Mouse (Mus musculus) G1E (cell line): ENCODE results near the gene Uchl5. TPM values are rescaled to one million over a fixed set of nuclear protein-coding genes. Genes with fewer than 3 reads are reported as not detected.

Source experiments
- ATAC-seq: 2 replicates; pipeline ENCODE4 v1.8.0; 2016; ENCODE audit warnings: mild to moderate bottlenecking; ENCODE audit not compliant: insufficient number of reproducible peaks, poor library complexity, low FRiP score, severe bottlenecking; ENCODE audit errors: extremely low read depth
- DNase-seq: peaks from one replicate; pipeline ENCODE4 v3.0.0; 2012; ENCODE audit warnings: low spot score
- H3K27me3 ChIP-seq: 2 replicates; pipeline ENCODE4 v1.6.1; 2012; ENCODE audit warnings: mild to moderate bottlenecking, low read length, inconsistent platforms; ENCODE audit not compliant: insufficient read depth
- H3K36me3 ChIP-seq: replicated peaks from 2 replicates; pipeline ENCODE3; 2012; ENCODE audit warnings: mild to moderate bottlenecking, inconsistent platforms
- H3K4me1 ChIP-seq: 2 replicates; pipeline ENCODE4 v1.6.1; 2012; ENCODE audit warnings: low read depth, low read length, inconsistent platforms, mixed read lengths; ENCODE audit not compliant: insufficient read depth
- H3K4me3 ChIP-seq: 2 replicates; pipeline ENCODE4 v1.5.1; 2012; ENCODE audit warnings: low read depth, mild to moderate bottlenecking, inconsistent platforms, low read length, moderate library complexity, mixed read lengths
- H3K9me3 ChIP-seq: replicated peaks from 2 replicates; pipeline ENCODE4 v1.6.1; 2012; ENCODE audit warnings: inconsistent platforms
- CTCF ChIP-seq: IDR thresholded peaks from 2 replicates; pipeline ENCODE4 v1.5.1; 2012; ENCODE audit warnings: low read depth, low read length, inconsistent platforms, mixed read lengths
- GATA1 ChIP-seq: IDR thresholded peaks from 2 replicates; pipeline ENCODE4 v1.6.1; 2012; ENCODE audit warnings: borderline replicate concordance, low read length, inconsistent platforms, mixed read lengths
- GATA2 ChIP-seq: IDR thresholded peaks from 2 replicates; pipeline ENCODE4 v1.6.1; 2012; ENCODE audit warnings: low read depth, low read length, inconsistent platforms, borderline replicate concordance
- POLR2AphosphoS5 ChIP-seq: IDR thresholded peaks from 2 replicates; pipeline ENCODE4 v1.6.1; 2012; ENCODE audit warnings: low read depth, low read length, inconsistent platforms; ENCODE audit not compliant: insufficient replicate concordance
- TAL1 ChIP-seq: conservative IDR thresholded peaks from 2 replicates; pipeline ENCODE4 v1.6.1; 2012; ENCODE audit warnings: low read depth, low read length, inconsistent platforms, mixed read lengths
- polyA plus RNA-seq: library from polyadenylated mRNA; stranded (reverse); fragments of >175 nt; gene quantifications from 2 replicates; pipeline ENCODE4 v1.2.3, GENCODE M21; 2012
- total RNA-seq, 2 experiments: library from RNA; stranded (forward) in 1 of 2; stranded (reverse) in 1 of 2; fragments of 200-1000 nt in 1 of 2; fragments of >200 nt in 1 of 2; fragmentation: Nextera tagmentation in 1 of 2; gene quantifications; 2 replicates each; pipeline ENCODE4 v1.2.3; 2014 to 2017

Uchl5 gene
- total and polyA plus RNA-seq, 3 experiments, result 171 to 243 (median 220) TPM

DNA sequence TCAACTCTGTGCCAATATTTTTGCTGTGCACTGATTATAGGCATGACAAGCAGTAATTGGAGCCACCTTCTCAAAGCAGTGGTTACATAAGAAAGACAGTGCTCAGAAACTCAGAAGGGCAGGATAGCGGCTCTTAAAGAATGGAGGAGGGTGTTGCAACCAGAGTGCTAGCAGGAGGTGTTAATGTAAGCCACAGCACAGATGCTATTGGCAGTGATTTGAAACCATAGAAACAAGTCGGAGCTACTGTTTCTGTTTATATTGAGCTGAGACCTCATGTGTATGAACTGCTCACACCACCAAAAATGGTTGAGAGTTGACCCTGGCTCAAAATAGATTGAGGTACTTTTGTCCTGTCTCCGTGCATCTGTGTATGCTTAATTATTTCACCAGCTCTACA lies 53.6 kb downstream of the Uchl5 start:
- Histone ChIP-seq H3K4me3 (no peak overlapping the region), H3K27me3 (no peaks in the 10 kb centered on the region), H3K4me1 (no peaks in the 10 kb centered on the region), H3K9me3 (no peaks in the 10 kb centered on the region), H3K36me3 (no peaks in the 10 kb centered on the region)
- no peak for TF ChIP-seq GATA2
- no peak for TF ChIP-seq CTCF
- no peak for TF ChIP-seq POLR2AphosphoS5
- no peak for TF ChIP-seq GATA1
- TF ChIP-seq TAL1, result no peak
- no peak for DNase-seq
- no peak for ATAC-seq

DNA sequence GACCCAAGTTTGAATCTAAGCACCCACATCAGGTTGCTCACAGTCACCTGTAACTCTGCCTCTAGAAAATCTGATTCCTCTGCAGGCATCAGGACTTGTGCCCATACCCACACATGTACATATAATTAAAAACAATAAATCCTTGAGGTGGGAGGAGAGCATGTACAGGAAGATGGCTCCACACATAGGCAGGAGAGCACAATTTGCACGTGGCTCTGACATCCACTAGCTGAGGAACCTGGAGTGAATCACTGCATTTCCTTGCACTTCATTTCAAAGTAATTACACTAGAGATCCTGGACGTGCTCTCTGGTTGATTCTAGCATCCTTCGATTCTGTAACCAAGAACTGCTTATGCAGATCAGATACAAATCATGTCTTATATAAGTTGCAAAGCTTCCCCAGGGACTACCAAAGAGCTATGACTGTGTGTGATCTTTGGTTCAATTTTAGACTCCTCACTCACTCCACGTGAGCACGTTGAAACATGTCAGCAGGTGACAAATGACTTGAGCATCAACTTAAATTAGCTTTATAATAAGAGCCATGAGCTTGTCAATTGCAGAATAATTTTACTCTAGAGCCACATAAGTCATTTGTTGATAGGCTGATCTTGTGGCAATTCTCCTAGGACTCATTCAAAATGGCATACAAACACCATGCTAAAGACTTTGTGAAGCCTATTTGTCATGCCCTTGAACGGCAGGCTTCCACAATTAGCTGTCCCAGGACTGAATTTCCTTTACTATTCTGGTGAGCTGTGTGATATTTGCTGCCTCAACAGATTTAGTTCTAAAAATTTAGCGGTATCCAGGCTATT lies 59.5 kb downstream of the Uchl5 start:
- DNase-seq, result no peak
- H3K9me3 ChIP-seq, result no peaks in the 10 kb centered on the region
- no peak for ATAC-seq
- no peaks in the 10 kb centered on the region for H3K4me1 ChIP-seq
- TF ChIP-seq CTCF (no peak), POLR2AphosphoS5 (no peak), GATA1 (no peak), GATA2 (no peak), TAL1 (no peak)
- no peak overlapping the region for H3K4me3 ChIP-seq
- peaks cover 2% of the 10 kb centered on the region; the same call in 1 of the 2 replicates for H3K27me3 ChIP-seq
- no peaks in the 10 kb centered on the region for H3K36me3 ChIP-seq

DNA sequence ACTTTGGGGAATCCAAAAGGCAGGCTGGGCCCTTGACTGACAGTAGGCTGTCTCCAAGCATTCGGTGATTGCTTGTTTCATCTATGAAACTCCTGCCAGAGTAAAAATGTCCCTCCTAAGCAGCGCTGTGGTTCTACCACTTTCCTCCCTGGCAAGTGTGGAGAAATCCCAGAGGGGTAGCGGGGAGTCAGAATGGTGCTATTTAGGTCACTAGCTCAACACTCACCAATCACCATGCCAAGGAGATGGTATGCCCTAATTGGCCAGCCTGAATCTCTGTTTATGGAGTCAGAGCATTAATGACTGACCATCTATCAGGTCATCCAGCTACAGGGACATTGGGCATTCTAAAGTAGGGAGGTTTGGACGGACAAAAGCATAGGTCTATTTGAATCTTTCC lies 60.6 kb downstream of the Uchl5 start:
- H3K27me3 ChIP-seq, result peaks cover 2% of the 10 kb centered on the region; the same call in 1 of the 2 replicates
- H3K4me3 ChIP-seq, result no peak overlapping the region
- no peak for TF ChIP-seq GATA2
- TF ChIP-seq TAL1, result no peak
- no peak for TF ChIP-seq CTCF
- TF ChIP-seq POLR2AphosphoS5, result no peak
- TF ChIP-seq GATA1, result no peak
- no peaks in the 10 kb centered on the region for H3K4me1 ChIP-seq
- DNase-seq (no peak), ATAC-seq (no peak)
- no peaks in the 10 kb centered on the region for H3K9me3 ChIP-seq
- no peaks in the 10 kb centered on the region for H3K36me3 ChIP-seq

DNA sequence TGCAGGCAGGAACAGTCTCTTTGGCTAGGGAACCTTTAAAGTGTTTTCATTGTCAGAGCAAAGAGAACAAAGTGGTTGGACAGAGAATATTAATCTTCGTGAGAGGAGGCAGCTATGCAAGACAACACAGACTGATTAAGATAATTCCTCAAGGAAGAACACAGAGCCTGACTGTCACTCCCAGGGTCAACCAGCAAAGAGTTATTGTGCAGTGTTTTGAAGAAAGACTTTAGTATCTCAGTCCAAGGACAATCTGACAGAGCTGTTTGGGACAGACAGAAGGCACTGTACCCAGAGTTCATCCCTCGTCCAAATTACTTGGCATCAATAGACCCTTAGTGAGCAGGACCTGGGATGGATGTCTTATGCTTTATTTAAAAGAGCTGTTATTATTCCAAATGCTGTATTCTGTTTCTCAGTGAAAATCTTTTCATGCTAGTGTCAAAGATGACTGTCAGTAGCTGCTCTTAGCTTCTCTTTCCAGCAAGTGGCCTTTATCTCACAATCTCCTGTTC lies 61.9 kb downstream of the Uchl5 start:
- TF ChIP-seq POLR2AphosphoS5 (no peak), GATA2 (no peak), CTCF (no peak), TAL1 (no peak), GATA1 (no peak)
- H3K27me3 ChIP-seq, result peaks cover 2% of the 10 kb centered on the region; the same call in 1 of the 2 replicates
- ATAC-seq (no peak), DNase-seq (no peak)
- no peak overlapping the region for H3K4me3 ChIP-seq
- H3K9me3 ChIP-seq, result no peaks in the 10 kb centered on the region
- H3K4me1 ChIP-seq, result no peaks in the 10 kb centered on the region
- no peaks in the 10 kb centered on the region for H3K36me3 ChIP-seq

DNA sequence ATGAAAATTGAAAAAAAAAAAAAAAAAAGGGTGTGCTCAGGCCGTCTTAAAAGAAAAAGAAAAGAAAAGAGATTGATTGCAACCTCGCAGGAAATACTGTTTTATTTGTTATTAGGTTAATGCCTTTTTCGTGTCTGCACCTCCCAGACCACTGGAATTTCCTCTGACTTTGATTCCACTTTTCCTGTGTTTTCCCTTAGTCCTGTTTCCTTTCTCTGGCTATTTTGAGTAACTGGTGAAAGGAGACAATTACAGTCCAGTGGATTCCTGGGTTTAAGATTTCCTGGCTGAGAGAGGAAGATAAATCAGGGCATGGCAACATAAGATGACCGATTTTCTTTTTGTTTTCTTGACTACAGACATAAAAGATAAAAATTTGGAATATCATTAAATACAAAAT lies 75.3 kb downstream of the Uchl5 start:
- Histone ChIP-seq H3K4me1 (no peaks in the 10 kb centered on the region), H3K27me3 (no peaks in the 10 kb centered on the region), H3K4me3 (no peak overlapping the region), H3K36me3 (no peaks in the 10 kb centered on the region), H3K9me3 (no peaks in the 10 kb centered on the region)
- ATAC-seq (no peak), DNase-seq (no peak)
- TF ChIP-seq GATA2 (no peak), CTCF (no peak), TAL1 (no peak), GATA1 (no peak), POLR2AphosphoS5 (no peak)

DNA sequence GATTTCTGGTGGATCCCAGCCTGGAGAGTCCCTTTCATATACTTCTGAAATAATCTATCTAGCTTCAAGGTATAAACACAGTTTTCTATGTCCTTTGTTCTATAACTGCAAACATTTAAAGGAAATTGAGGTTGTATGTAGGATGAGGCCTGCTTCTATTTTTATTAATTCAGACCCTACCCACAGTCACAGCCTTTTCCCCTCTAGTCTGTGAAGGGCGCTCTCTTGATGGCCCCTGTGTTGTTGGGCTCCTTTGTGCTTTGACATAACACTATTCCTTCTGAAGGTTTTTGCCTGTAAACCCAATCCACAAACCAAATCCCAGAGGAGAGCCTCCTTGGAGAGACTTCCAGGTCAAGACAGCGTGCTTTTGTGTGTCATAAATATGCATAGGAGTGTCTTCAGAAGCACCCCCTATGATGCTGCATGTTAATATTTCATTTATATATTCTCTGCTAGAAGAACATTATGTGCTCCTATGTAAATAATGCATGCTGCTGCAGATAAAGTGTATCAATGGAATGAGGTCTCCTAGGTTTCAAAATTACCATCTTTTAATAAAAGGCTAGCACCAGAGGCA lies 75.8 kb downstream of the Uchl5 start:
- no peak for ATAC-seq
- TF ChIP-seq POLR2AphosphoS5 (no peak), GATA1 (no peak), CTCF (no peak), GATA2 (no peak), TAL1 (no peak)
- Histone ChIP-seq H3K27me3 (no peaks in the 10 kb centered on the region), H3K4me3 (no peak overlapping the region), H3K9me3 (no peaks in the 10 kb centered on the region), H3K4me1 (no peaks in the 10 kb centered on the region), H3K36me3 (no peaks in the 10 kb centered on the region)
- no peak for DNase-seq
